Mouse (Mus musculus): ENCODE measurements around the gene Prkg1.

GRCm38 (mm10) chr19:30938058-30938457 is 826.8 kb downstream of the Prkg1 start:
- TF ChIP-seq POLR2A (IDR thresholded peaks at IDR 0.05; ENCODE audit: extremely low read depth, insufficient read depth, low read length) (no peak), CTCF (IDR thresholded peaks at IDR 0.05; ENCODE audit: extremely low read depth, insufficient read depth, low read length) (no peak)
